Mouse (Mus musculus): ENCODE results near the gene Rem2. TPM values are rescaled to one million over a fixed set of nuclear protein-coding genes. Genes with fewer than 3 reads are reported as not detected.
A peak's percentile ranks its signal among the peaks of the same experiment; 100 is the strongest.

The Rem2 gene
- total and polyA plus RNA-seq, 3 experiments: 4.8 to 38.8 TPM; not detected in 1

GRCm38 (mm10) chr14:54516710-54517310, 40.9 kb downstream of the Rem2 start:
- DNase-seq (ENCODE audit: low read depth, low spot score): no peak
- Histone ChIP-seq H3K79me2 (ENCODE audit: control insufficient read depth, insufficient read depth, low read length, poor library complexity) (peaks cover 14% of the 10 kb centered on the region), H3K4me3 (ENCODE audit: control insufficient read depth in 1 of 2, insufficient read depth in 1 of 2, low read depth in 2 of 2, low read length in 2 of 2) (peak overlapping the region; percentile 85 to 92), H3K27ac (ENCODE audit: control insufficient read depth, low read depth, low read length) (peak overlapping the region; percentile 55), H3K36me3 (ENCODE audit: control insufficient read depth in 1 of 2, insufficient read depth in 2 of 2, low read length in 2 of 2) (peaks cover 4 to 6% of the 10 kb centered on the region in 2 experiments), H3K9ac (ENCODE audit: control insufficient read depth, low read depth, low read length, poor library complexity, severe bottlenecking) (peak overlapping the region; percentile 87), H3K9me3 (replicated peaks; ENCODE audit: insufficient read depth, low read length) (no peaks in the 10 kb centered on the region), H3K4me1 (ENCODE audit: control insufficient read depth in 1 of 2, insufficient read depth in 2 of 2, low read length in 2 of 2) (peaks cover 0 to 9% of the 10 kb centered on the region in 2 experiments; a peak in 2 of 4 replicates), H3K27me3 (ENCODE audit: control insufficient read depth in 1 of 2, insufficient read depth in 2 of 2, low read length in 2 of 2) (no peaks in the 10 kb centered on the region)
- TF ChIP-seq EP300 (IDR thresholded peaks at IDR 0.05; ENCODE audit: low read depth in 1 of 2, low read length in 2 of 2) (0 out of 4 replicates have a peak, but pooled peaks of 1 of the 2 experiments have one; percentile 10), MXI1 (IDR thresholded peaks at IDR 0.05; ENCODE audit: low read depth, low read length) (no peak; the same call in 1 of the 2 replicates), USF2 (IDR thresholded peaks at IDR 0.05; ENCODE audit: borderline replicate concordance in 1 of 2, insufficient read depth in 1 of 2, low read depth in 1 of 2, low read length in 2 of 2) (no peak), ZMIZ1 (IDR thresholded peaks at IDR 0.05; ENCODE audit: low read depth, low read length) (peak; percentile 85; the same call in 1 of the 2 replicates), TAL1 (IDR thresholded peaks at IDR 0.05; ENCODE audit: low read length) (no peak), POLR2A (IDR thresholded peaks at IDR 0.05; ENCODE audit: control insufficient read depth in 1 of 2, insufficient read depth in 1 of 2, low read depth in 1 of 2, low read length in 2 of 2, poor library complexity in 1 of 2) (peak in 1 of 2 experiments; percentile 86; a peak in 2 of 4 replicates), MYC (IDR thresholded peaks at IDR 0.05; ENCODE audit: low read depth, low read length) (no peak), HCFC1 (IDR thresholded peaks at IDR 0.05; ENCODE audit: low read depth, low read length) (no peak)

- DNase-seq (ENCODE audit: low read depth, low spot score): peak; percentile 75
- Histone ChIP-seq H3K36me3 (ENCODE audit: control insufficient read depth in 1 of 2, insufficient read depth in 2 of 2, low read length in 2 of 2) (no peaks in the 10 kb centered on the region), H3K27me3 (ENCODE audit: control insufficient read depth in 1 of 2, insufficient read depth in 2 of 2, low read length in 2 of 2) (no peaks in the 10 kb centered on the region), H3K9ac (ENCODE audit: control insufficient read depth, low read depth, low read length, poor library complexity, severe bottlenecking) (no peak overlapping the region), H3K79me2 (ENCODE audit: control insufficient read depth, insufficient read depth, low read length, poor library complexity) (no peaks in the 10 kb centered on the region), H3K4me3 (ENCODE audit: control insufficient read depth in 1 of 2, insufficient read depth in 1 of 2, low read depth in 2 of 2, low read length in 2 of 2) (no peak overlapping the region), H3K27ac (ENCODE audit: control insufficient read depth, low read depth, low read length) (no peak overlapping the region), H3K4me1 (ENCODE audit: control insufficient read depth in 1 of 2, insufficient read depth in 2 of 2, low read length in 2 of 2) (peaks cover 0 to 4% of the 10 kb centered on the region in 2 experiments; a peak in 1 of 4 replicates), H3K9me3 (replicated peaks; ENCODE audit: insufficient read depth, low read length) (no peaks in the 10 kb centered on the region)
- TF ChIP-seq HCFC1 (IDR thresholded peaks at IDR 0.05; ENCODE audit: low read depth, low read length) (0 out of 2 replicates have a peak, but pooled peaks have one; percentile 17), ZMIZ1 (IDR thresholded peaks at IDR 0.05; ENCODE audit: low read depth, low read length) (no peak), CTCF (IDR thresholded peaks at IDR 0.05 in 2 of 3, conservative IDR thresholded peaks at IDR 0.05 in 1 of 3; ENCODE audit: control insufficient read depth in 1 of 3, insufficient read depth in 1 of 3, low read depth in 2 of 3, low read length in 3 of 3, poor library complexity in 1 of 3, severe bottlenecking in 1 of 3) (peak; percentile 67 to 74 (median 72)), EP300 (IDR thresholded peaks at IDR 0.05; ENCODE audit: low read depth in 1 of 2, low read length in 2 of 2) (no peak), RAD21 (IDR thresholded peaks at IDR 0.05; ENCODE audit: low read depth, low read length) (peak; percentile 47), ZNF384 (IDR thresholded peaks at IDR 0.05; ENCODE audit: low read depth, low read length) (peak; percentile 97), KAT2A (conservative IDR thresholded peaks at IDR 0.05; ENCODE audit: low read depth, low read length) (no peak), SMC3 (IDR thresholded peaks at IDR 0.05; ENCODE audit: low read depth, low read length) (peak; percentile 61)
Measured at GRCm38 (mm10) chr14:54523600-54523999, 47.7 kb downstream of the Rem2 start.

Measured in MEL (cell line).